Comparison of ENCODE assay signal across 19 mouse cellular contexts in the genomic region with DNA sequence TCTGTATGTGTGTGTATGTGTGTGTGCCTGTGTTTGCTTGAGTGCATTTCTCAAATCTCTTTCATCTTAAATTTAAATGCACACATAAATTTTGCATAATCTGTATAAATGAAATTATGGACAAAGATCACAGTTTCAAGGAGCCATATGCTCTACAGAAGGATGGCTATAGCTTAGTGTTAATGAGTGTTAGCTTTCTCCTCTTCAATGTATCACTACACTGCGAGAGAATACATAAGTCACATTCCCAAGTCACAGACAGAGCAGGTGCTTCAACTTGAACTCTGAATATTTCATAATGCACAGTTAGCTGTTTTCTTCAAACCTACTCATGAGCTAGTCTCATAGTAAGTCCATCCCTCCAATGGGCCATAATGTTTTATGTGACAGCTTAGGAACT.
"Had no signal": no experiment of that assay in that cellular context is flagged by ENCODE, and none has a peak within 500 bp of the region (broad histone marks: within the 10 kb centered on the region; RNA-seq: fewer than 3 reads in every experiment).

No protein-coding gene starts in this region.

- H3K4me1 ChIP-seq: midbrain, embryonic 10.5 days; midbrain, embryonic 12.5 days; neural tube, embryonic 13.5 days; neural tube, embryonic 15.5 days had no signal

- ATAC-seq: midbrain, embryonic 16.5 days had no signal

- H3K4me2 ChIP-seq: lung, embryonic 14.5 days; midbrain, embryonic 12.5 days; neural tube, embryonic 13.5 days; neural tube, embryonic 15.5 days had no signal

- H3K36me3 ChIP-seq: midbrain, embryonic 10.5 days; midbrain, embryonic 12.5 days; neural tube, embryonic 13.5 days; neural tube, embryonic 15.5 days had no signal

- H3K9me3 ChIP-seq: midbrain, embryonic 10.5 days; midbrain, embryonic 12.5 days; neural tube, embryonic 13.5 days; neural tube, embryonic 15.5 days had no signal

- H3K27me3 ChIP-seq: midbrain, embryonic 12.5 days; neural tube, embryonic 13.5 days; neural tube, embryonic 15.5 days had no signal

- H3K27ac ChIP-seq: midbrain, embryonic 10.5 days; midbrain, embryonic 12.5 days; neural tube, embryonic 13.5 days; neural tube, embryonic 15.5 days had no signal

- DNase-seq: lung, adult 18-20 months; lung, embryonic 14.5 days; lung, postnatal 10 days; lung, postnatal 4 days; midbrain, embryonic 14.5 days; retina, postnatal 1 day; right cerebral cortex, adult 18-20 months; right cerebral cortex, postnatal 25 days; right cerebral cortex, postnatal 4 days; spleen, adult 18-20 months; thymus, adult 18-20 months; thymus, postnatal 14 days; thymus, postnatal 36 days had no signal

- H3K4me3 ChIP-seq: midbrain, embryonic 10.5 days; midbrain, embryonic 12.5 days; myocyte; neural tube, embryonic 13.5 days; neural tube, embryonic 15.5 days had no signal

- H3K9ac ChIP-seq: lung, embryonic 14.5 days; midbrain, embryonic 12.5 days; neural tube, embryonic 13.5 days; neural tube, embryonic 15.5 days had no signal
